In the genomic region with DNA sequence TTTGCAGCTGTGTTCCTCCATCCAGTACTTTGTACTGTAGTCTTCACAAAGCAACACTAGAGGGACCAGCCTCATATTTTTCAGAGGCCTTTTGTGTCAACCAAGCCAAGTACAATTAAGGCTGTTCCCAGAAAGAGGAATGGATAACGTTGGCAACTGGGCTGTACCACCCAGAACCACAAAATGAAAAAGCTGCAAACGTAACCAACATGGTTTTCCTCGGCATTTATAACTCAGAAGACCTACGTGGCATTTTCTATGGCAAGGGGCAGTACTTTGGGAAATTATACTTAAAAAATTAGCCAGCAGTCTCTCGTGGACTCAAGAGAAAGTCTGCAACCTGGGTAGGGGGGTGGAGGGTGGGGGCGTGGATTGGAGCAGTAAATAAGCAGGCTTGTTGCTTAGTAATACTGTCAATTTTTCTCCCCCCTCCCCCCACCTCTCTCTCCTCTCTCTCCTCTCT, we compare ENCODE assay signal across 8 mouse cellular contexts.
A peak's percentile ranks its signal among the peaks of the same experiment; 100 is the strongest.
DNase-seq lines count a peak whose midpoint lies in the region; ATAC-seq lines count a peak whose summit lies in the region.

No protein-coding gene starts in this region.

- peak overlapping the region in 1 of 2 experiments; percentile 47; a peak in 1 of 4 replicates for H3K27ac ChIP-seq in heart, embryonic 14.5 days (replicated peaks in 1 of 2; ENCODE audit: control insufficient read depth in 1 of 2, insufficient read depth in 1 of 2, low read depth in 2 of 2, low read length in 2 of 2)
- peak overlapping the region; percentile 29; the same call in 1 of the 2 replicates for H3K27ac ChIP-seq in neural tube, embryonic 14.5 days (ENCODE audit: low read depth, low read length)

- H3K4me1 ChIP-seq in heart, embryonic 14.5 days (ENCODE audit: control insufficient read depth in 2 of 2, insufficient read depth in 2 of 2, low read length in 2 of 2) = peaks cover 0 to 4% of the 10 kb centered on the region in 2 experiments; a peak in 2 of 4 replicates
- H3K4me1 ChIP-seq in neural tube, embryonic 14.5 days (ENCODE audit: control insufficient read depth, insufficient read depth, low read length) = peaks cover 2% of the 10 kb centered on the region; the same call in 1 of the 2 replicates

- ATAC-seq in heart, embryonic 14.5 days (ENCODE audit: insufficient number of reproducible peaks, insufficient read depth, low FRiP score, low read depth) = no peak
- ATAC-seq in neural tube, embryonic 14.5 days (ENCODE audit: low read depth) = peak; percentile 88

- no peaks in the 10 kb centered on the region for H3K27me3 ChIP-seq in heart, embryonic 14.5 days (ENCODE audit: control insufficient read depth, insufficient read depth, low read length)
- H3K27me3 ChIP-seq in neural tube, embryonic 14.5 days (ENCODE audit: control insufficient read depth, insufficient read depth, low read length) = no peaks in the 10 kb centered on the region

- 0 out of 2 replicates have a peak overlapping the region, but pooled peaks have one; percentile 11 for H3K9ac ChIP-seq in heart, embryonic 14.5 days (ENCODE audit: low read length)
- no peak overlapping the region for H3K9ac ChIP-seq in neural tube, embryonic 14.5 days (replicated peaks; ENCODE audit: low read depth, low read length)

- 32% methylated on average over 6 of the region's 6 CpGs for WGBS in heart, embryonic 14.5 days
- WGBS in neural tube, embryonic 14.5 days = 16% methylated on average over 6 of the region's 6 CpGs

- H3K9me3 ChIP-seq in heart, embryonic 14.5 days (ENCODE audit: control insufficient read depth, low read length) = no peaks in the 10 kb centered on the region
- no peaks in the 10 kb centered on the region for H3K9me3 ChIP-seq in neural tube, embryonic 14.5 days (ENCODE audit: control insufficient read depth, low read length)

- no peaks in the 10 kb centered on the region for H3K36me3 ChIP-seq in heart, embryonic 14.5 days (ENCODE audit: control insufficient read depth, insufficient read depth, low read length)
- no peaks in the 10 kb centered on the region for H3K36me3 ChIP-seq in neural tube, embryonic 14.5 days (ENCODE audit: control insufficient read depth, insufficient read depth, low read length)

- peak; percentile 4 for DNase-seq in kidney, adult 18-20 months
- DNase-seq in kidney, adult 8-10 months = no peak
- DNase-seq in embryo, embryonic 11.5 days (ENCODE audit: low read depth, low spot score) = peak; percentile 34
- DNase-seq in layer of hippocampus, postnatal 10 days (ENCODE audit: low spot score in 2 of 2) = peak; percentile 23 to 33
- DNase-seq in MN1 (ENCODE audit: low spot score) = no peak
- DNase-seq in thymus, adult 18-20 months = no peak

- no peak overlapping the region for H3K4me3 ChIP-seq in heart, embryonic 14.5 days (ENCODE audit: control insufficient read depth in 1 of 2, insufficient read depth in 1 of 2, low read depth in 1 of 2, low read length in 2 of 2)
- H3K4me3 ChIP-seq in neural tube, embryonic 14.5 days (ENCODE audit: low read depth, low read length) = no peak overlapping the region

- H3K4me2 ChIP-seq in heart, embryonic 14.5 days (ENCODE audit: low read length) = peak overlapping the region; percentile 42
- peak overlapping the region; percentile 29; the same call in 1 of the 2 replicates for H3K4me2 ChIP-seq in neural tube, embryonic 14.5 days (ENCODE audit: low read depth, low read length)

Comparison
In these comparisons a context has a peak if more than half of its experiments do, and no peak if none do; other contexts are left out.
1. DNase-seq: peak in kidney, adult 18-20 months (single experiment), embryo, embryonic 11.5 days (single experiment) and layer of hippocampus, postnatal 10 days (2 of 2); none in kidney, adult 8-10 months (0 of 2), MN1 (single experiment) and thymus, adult 18-20 months (0 of 2).